Mouse (Mus musculus) kidney, embryonic 14.5 days (tissue): ENCODE data around the gene Abhd12. TPM values are rescaled to one million over a fixed set of nuclear protein-coding genes. Genes with fewer than 3 reads are reported as not detected.

Experiments used
- ATAC-seq: fragments of 200-750 bp; cut with Nextera tagmentation; 2 replicates; pipeline ENCODE4 v1.8.0; 2017; ENCODE audit warnings: moderate number of reproducible peaks, mild to moderate bottlenecking, moderate TSS enrichment, moderate library complexity; ENCODE audit not compliant: low FRiP score, low TSS enrichment
- H3K27ac ChIP-seq: fragments of 300-500 bp; sonication (generic); 2 replicates; pipeline ENCODE4 v1.5.1; 2014; ENCODE audit warnings: low read depth, mild to moderate bottlenecking, low read length, moderate library complexity, mixed read lengths
- H3K27me3 ChIP-seq: fragments of 300-500 bp; sonication (generic); 2 replicates; pipeline ENCODE4 v1.6.1; 2014; ENCODE audit warnings: mild to moderate bottlenecking, low read length; ENCODE audit not compliant: control insufficient read depth, insufficient read depth
- H3K36me3 ChIP-seq: fragments of 300-500 bp; sonication (generic); 2 replicates; pipeline ENCODE4 v1.6.1; 2014; ENCODE audit warnings: low read length, mixed read lengths; ENCODE audit not compliant: control insufficient read depth, insufficient read depth
- H3K4me1 ChIP-seq: fragments of 300-500 bp; sonication (generic); 2 replicates; pipeline ENCODE4 v1.6.1; 2014; ENCODE audit warnings: low read length, mixed read lengths; ENCODE audit not compliant: control insufficient read depth, insufficient read depth
- H3K4me2 ChIP-seq: fragments of 300-500 bp; sonication (generic); replicated peaks from 2 replicates; pipeline ENCODE4 v1.6.1; 2014; ENCODE audit warnings: low read depth, mild to moderate bottlenecking, low read length
- H3K4me3 ChIP-seq: fragments of 300-500 bp; sonication (generic); 2 replicates; pipeline ENCODE4 v1.5.1; 2014; ENCODE audit warnings: mild to moderate bottlenecking, low read length
- H3K9ac ChIP-seq: fragments of 300-500 bp; sonication (generic); 2 replicates; pipeline ENCODE4 v1.6.1; 2014; ENCODE audit warnings: low read depth, mild to moderate bottlenecking, low read length, moderate library complexity
- H3K9me3 ChIP-seq: fragments of 300-500 bp; sonication (generic); 2 replicates; pipeline ENCODE4 v1.6.1; 2016; ENCODE audit warnings: low read length; ENCODE audit not compliant: control insufficient read depth
- WGBS: fragments of 180-500 bp; shearing (Covaris S2); extraction: QIAGEN DNeasy Blood & Tissue Kit; methylation state at CpG from one replicate; pipeline ENCODE4 v1.1.7; 2014; 5-methylcytosine and 5-hydroxymethylcytosine counted together
- polyA plus RNA-seq: library from polyadenylated mRNA; unstranded; fragments of >200 nt; fragmentation: Nextera tagmentation; extraction: Ambion mirVana; gene quantifications from 2 replicates; pipeline ENCODE4 v1.2.1, GENCODE M21; 2014

Abhd12 gene
- polyA plus RNA-seq, 1 experiment from 2014 or later, result 72.0 TPM

DNA sequence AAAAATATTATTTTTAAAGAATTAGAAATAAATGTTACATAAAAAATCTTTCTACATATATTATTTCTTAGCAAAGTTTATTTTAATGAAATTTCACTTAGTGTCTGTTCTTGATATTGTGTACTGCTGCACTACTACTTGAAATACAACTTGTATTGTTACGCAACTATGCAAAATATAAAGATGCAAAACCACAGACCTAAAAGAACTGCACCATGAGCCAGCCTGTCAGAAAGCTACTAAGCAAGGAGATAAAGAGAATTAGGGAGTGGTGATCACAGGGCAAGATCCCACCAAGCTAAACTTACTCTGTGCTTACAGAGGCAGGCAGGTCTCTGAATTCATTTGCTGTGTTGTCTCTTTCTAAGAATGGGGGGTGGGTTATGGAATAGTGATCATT lies 29.3 kb downstream of the Abhd12 start:
- Histone ChIP-seq H3K27ac (no peak overlapping the region), H3K4me1 (no peaks in the 10 kb centered on the region), H3K27me3 (no peaks in the 10 kb centered on the region), H3K4me3 (no peak overlapping the region), H3K4me2 (no peak overlapping the region), H3K9me3 (no peaks in the 10 kb centered on the region), H3K36me3 (no peaks in the 10 kb centered on the region), H3K9ac (no peak overlapping the region)
- 100% methylated on average over 1 of the region's 1 CpGs for WGBS
- ATAC-seq, result no peak

DNA sequence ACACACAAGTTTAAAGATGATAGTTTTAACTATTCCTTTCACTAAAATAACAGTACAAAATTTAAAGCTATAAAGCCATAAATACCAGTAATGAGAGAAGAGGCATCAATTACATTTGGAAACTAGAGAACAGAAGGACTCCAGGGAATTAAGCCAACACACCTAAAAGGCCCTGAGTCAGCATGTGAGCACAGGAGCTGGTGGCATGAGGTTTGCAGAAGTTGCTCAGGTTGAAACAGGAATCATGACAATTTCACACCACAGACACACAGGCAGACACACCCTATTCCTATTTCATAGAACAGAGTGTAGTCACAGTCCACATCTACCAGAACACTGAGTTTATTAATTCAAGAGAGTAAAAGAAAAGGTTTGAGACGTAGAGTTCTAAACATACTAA lies 30.0 kb downstream of the Abhd12 start:
- no peak overlapping the region for H3K4me2 ChIP-seq
- WGBS, result 88% methylated on average over 1 of the region's 1 CpGs
- no peak overlapping the region for H3K4me3 ChIP-seq
- no peaks in the 10 kb centered on the region for H3K9me3 ChIP-seq
- no peak overlapping the region for H3K27ac ChIP-seq
- no peaks in the 10 kb centered on the region for H3K27me3 ChIP-seq
- no peaks in the 10 kb centered on the region for H3K4me1 ChIP-seq
- H3K36me3 ChIP-seq, result no peaks in the 10 kb centered on the region
- H3K9ac ChIP-seq, result no peak overlapping the region
- no peak for ATAC-seq

DNA sequence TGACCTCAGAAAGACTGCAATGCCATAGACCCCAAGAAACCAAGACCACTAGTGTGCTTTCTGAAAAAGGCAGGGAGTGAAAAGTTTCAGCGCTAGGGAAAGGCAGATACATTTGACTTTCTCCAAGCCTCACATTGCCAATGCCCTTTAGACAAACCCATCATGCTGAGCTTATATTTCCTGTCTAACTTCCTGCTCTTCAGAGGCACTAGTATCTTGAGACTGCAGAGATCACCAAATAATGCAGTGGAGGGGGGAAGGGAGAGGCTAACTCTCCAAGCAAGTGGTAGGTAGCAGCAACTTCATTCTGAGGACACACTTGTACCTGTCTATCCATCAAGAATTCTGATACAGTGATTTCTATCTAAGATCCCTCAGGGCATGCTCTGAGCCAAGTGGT lies 35.1 kb downstream of the Abhd12 start:
- H3K4me2 ChIP-seq, result no peak overlapping the region
- no peak for ATAC-seq
- WGBS, result 86% methylated on average over 1 of the region's 1 CpGs

DNA sequence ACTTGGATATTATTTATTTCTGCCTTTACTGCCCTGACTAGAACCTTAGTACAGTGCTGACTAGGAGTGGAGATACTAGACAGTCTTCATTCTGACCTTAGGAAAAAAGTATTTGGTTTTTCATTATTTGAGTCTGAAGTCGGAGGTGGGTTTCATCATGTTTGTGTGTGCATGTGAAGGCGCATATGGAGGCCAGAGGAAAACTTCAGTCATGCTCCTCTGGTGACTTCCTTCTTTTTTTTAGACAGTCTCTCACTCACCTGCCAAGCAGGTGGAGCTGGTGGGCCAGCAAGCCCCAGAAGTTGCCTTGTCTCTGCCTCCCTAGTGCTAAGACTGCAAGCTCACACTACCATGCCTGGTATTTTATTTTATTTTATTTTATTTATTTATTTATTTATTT lies 37.5 kb downstream of the Abhd12 start:
- H3K4me1 ChIP-seq, result no peaks in the 10 kb centered on the region
- no peak overlapping the region for H3K27ac ChIP-seq
- no peak overlapping the region for H3K4me2 ChIP-seq
- H3K27me3 ChIP-seq, result no peaks in the 10 kb centered on the region
- no peak for ATAC-seq
- H3K36me3 ChIP-seq, result no peaks in the 10 kb centered on the region
- H3K9ac ChIP-seq, result no peak overlapping the region
- H3K9me3 ChIP-seq, result no peaks in the 10 kb centered on the region
- no peak overlapping the region for H3K4me3 ChIP-seq
- 90% methylated on average over 2 of the region's 2 CpGs for WGBS

More for the DNA sequence above, 35.1 kb downstream of the Abhd12 start:
- no peak overlapping the region for H3K4me3 ChIP-seq
- no peaks in the 10 kb centered on the region for H3K9me3 ChIP-seq
- no peaks in the 10 kb centered on the region for H3K36me3 ChIP-seq
- no peaks in the 10 kb centered on the region for H3K27me3 ChIP-seq
- H3K9ac ChIP-seq, result no peak overlapping the region
- no peak overlapping the region for H3K27ac ChIP-seq
- H3K4me1 ChIP-seq, result no peaks in the 10 kb centered on the region

DNA sequence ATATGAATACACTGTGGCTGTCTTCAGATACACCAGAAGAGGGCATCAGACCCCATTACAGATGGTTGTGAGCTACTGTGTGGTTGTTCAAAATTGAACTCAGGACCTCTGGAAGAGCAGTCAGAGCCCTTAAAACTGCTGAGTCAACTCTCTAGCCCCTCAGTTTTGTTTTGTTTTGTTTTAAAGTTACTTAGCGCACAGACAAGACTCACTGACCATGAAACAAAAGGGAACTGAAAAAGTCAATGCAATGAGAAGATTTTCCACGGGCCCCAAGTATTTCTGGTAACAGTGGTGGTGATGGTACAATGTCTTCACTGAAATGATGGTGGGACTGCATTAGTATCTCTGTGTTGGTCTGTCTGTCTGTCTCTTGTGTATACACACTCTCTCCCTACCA lies 43.4 kb downstream of the Abhd12 start:
- H3K27ac ChIP-seq, result no peak overlapping the region
- no peaks in the 10 kb centered on the region for H3K4me1 ChIP-seq
- 89% methylated on average over 2 of the region's 2 CpGs for WGBS
- H3K36me3 ChIP-seq, result no peaks in the 10 kb centered on the region
- H3K27me3 ChIP-seq, result no peaks in the 10 kb centered on the region
- no peaks in the 10 kb centered on the region for H3K9me3 ChIP-seq
- H3K4me3 ChIP-seq, result no peak overlapping the region
- H3K4me2 ChIP-seq, result no peak overlapping the region
- H3K9ac ChIP-seq, result no peak overlapping the region
- no peak for ATAC-seq

DNA sequence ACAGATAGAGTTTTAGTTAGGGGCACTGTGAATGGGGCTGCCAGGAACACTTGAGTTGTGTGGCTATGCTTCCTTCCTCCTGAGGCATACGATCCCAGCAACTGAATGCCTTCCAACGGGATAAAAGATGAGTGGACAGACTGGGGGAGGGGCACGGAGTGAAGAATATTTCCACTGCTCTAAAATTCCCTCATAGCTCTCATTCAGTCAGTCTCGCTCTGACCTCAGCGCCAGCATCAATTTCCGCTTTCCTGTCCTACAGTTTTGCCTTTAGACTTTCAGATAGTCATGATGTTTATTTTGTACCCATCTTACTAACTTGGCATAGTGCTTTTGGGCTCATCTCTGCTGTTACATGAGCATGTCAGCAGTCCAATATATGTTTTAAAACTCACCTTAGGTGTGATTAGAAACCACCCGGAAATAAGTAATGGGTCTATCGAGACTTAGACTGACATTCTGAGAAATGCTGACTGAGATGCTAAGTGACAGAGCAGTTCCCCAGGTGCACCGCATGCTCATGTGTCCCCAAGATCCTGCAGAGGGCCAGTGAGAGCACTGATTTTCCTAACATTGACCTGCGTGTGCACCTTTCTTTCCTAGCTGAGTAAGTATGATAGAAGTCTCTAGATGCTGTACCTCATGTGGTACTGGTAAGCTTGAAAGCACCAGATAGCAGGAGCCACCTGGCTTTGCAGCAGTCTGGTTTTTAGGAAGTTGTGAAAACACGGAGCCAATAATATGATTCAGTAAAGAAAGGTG lies 44.7 kb downstream of the Abhd12 start:
- Histone ChIP-seq H3K27me3 (no peaks in the 10 kb centered on the region), H3K4me2 (no peak overlapping the region), H3K36me3 (no peaks in the 10 kb centered on the region), H3K9me3 (no peaks in the 10 kb centered on the region), H3K9ac (no peak overlapping the region), H3K4me1 (no peaks in the 10 kb centered on the region), H3K4me3 (no peak overlapping the region), H3K27ac (no peak overlapping the region)
- ATAC-seq, result no peak
- 80% methylated on average over 11 of the region's 11 CpGs for WGBS

DNA sequence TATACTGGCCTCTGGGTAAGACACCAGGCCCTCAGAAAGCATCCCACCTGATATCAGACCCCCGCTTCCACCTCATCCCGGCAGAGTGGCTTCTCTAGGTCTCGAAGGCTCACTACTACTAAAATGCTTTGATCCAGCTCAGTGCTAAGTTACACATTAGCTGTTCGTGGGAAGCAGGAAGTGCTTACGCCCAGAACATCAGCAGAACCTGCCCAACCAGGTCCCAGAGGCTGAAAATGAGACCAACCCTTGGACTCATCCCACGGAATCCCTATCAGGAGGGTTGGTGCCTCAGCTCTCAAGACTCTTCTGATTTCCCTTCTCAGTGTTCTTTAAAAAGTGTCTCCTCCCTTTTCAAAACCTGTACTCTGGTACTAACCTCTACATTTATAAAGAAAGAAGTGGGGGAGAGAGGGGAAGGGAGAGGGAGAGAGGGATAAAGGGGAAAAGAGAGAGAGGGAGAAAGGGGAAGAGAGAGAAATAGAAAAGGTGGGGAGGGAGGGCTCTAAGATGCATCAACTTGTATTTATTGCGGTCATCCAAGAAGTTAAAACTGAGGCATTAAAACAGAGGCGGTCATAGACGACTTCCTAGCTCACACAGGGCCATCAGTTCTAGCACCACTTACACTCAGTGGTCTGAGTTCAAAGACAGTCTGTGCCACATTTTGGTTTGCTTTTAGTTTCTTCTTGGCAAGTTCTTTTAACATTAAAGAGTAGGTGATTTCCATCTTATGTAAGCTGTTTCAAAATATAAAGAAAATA lies 45.6 kb downstream of the Abhd12 start:
- H3K27me3 ChIP-seq, result no peaks in the 10 kb centered on the region
- H3K4me2 ChIP-seq, result no peak overlapping the region
- no peaks in the 10 kb centered on the region for H3K4me1 ChIP-seq
- H3K9ac ChIP-seq, result no peak overlapping the region
- H3K36me3 ChIP-seq, result no peaks in the 10 kb centered on the region
- ATAC-seq, result no peak
- no peak overlapping the region for H3K27ac ChIP-seq
- WGBS, result 60% methylated on average over 9 of the region's 9 CpGs
- no peak overlapping the region for H3K4me3 ChIP-seq
- no peaks in the 10 kb centered on the region for H3K9me3 ChIP-seq

DNA sequence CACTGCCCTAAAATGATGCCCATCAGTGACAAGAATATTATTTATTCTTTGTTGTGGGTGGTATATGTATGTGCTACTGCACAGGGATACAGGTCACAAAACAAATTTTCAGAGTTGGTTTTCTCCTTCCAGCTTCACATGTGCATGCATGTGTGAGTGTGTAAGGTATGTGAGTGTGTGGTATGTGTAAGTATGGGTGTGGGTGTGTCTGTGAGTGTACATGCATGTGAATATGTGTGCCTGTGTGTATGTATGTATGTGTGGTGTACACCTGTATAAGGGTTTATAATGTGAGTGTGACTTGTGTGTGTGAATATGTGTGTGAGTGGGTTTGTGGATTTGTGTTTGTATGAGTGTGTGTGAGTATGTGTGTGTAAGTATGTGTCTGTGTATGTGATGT lies 49.4 kb downstream of the Abhd12 start:
- no peaks in the 10 kb centered on the region for H3K36me3 ChIP-seq
- H3K4me1 ChIP-seq, result no peaks in the 10 kb centered on the region
- H3K27ac ChIP-seq, result no peak overlapping the region
- H3K4me2 ChIP-seq, result no peak overlapping the region
- no peak overlapping the region for H3K9ac ChIP-seq
- no peak overlapping the region for H3K4me3 ChIP-seq
- ATAC-seq, result no peak
- H3K27me3 ChIP-seq, result no peaks in the 10 kb centered on the region
- H3K9me3 ChIP-seq, result no peaks in the 10 kb centered on the region

DNA sequence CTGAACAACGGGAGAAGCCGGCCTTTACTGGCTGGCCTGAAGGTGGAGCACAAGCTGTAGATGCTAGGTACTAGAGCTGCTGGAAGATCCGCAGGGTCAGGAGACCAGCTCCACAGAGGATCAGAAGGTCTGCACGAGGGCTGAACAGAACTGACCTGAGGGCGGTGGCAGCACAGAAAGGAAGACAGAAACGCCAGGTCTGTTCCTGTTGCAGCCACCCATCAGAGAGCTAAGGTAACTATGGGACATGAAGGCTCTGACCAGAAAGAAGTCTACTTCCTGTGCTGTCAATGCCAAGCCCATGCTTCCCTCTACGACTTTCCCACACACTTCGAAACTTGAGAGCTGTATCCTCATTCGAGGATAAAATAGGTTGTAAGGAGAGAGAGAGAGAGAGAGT lies 53.3 kb downstream of the Abhd12 start:
- no peak for ATAC-seq
- Histone ChIP-seq H3K4me1 (no peaks in the 10 kb centered on the region), H3K9ac (no peak overlapping the region), H3K36me3 (no peaks in the 10 kb centered on the region), H3K9me3 (no peaks in the 10 kb centered on the region), H3K4me3 (no peak overlapping the region), H3K27ac (no peak overlapping the region), H3K27me3 (no peaks in the 10 kb centered on the region), H3K4me2 (no peak overlapping the region)
- WGBS, result 64% methylated on average over 9 of the region's 9 CpGs
